Mouse (Mus musculus) E14TG2a.4 (cell line): ENCODE data around the gene Gp1bb.

Experiments used
- CTCF ChIP-seq: conservative IDR thresholded peaks from 2 replicates; pipeline ENCODE4 v1.5.1; 2014; ENCODE audit warnings: low read length
- NANOG ChIP-seq: IDR thresholded peaks from 2 replicates; pipeline ENCODE4 v1.6.1; 2014; ENCODE audit warnings: borderline replicate concordance, low read length, mixed read lengths
- POU5F1 ChIP-seq: IDR thresholded peaks from 2 replicates; pipeline ENCODE4 v1.6.1; 2014; ENCODE audit warnings: low read length, borderline replicate concordance

- TF ChIP-seq CTCF: no peak
- TF ChIP-seq POU5F1: no peak
- no peak for TF ChIP-seq NANOG
These were observed 2.9 kb upstream of the Gp1bb start for GRCm38 (mm10) chr16:18625097-18625496.
